Comparison of ENCODE assay signal across 9 mouse cellular contexts in the genomic region with DNA sequence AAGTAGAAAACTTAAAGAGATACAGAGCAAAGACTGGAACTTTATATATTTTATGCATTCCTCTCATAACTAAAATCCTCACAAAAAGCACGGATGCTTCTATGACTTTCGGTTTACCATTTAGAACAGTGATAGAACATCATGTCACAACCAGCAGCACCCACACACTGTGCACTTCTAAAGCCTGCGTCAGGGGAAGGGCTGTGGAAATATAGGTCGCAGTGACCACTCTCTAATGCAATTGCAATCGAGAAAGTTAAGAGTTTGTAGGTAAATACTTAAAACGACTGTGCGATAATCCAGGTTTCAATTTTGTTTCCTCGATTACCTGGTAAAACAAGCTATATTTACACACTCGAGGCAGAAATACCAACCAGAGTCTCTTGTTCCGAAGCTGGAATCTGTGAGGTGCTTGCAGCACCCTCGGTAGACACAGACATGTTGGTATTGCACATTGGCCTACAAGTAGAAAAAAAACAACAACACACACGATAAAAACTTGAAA. TPM values are rescaled to one million over a fixed set of nuclear protein-coding genes. Genes with fewer than 3 reads are reported as not detected.
DNase-seq lines count a peak whose midpoint lies in the region; ATAC-seq and TF ChIP-seq lines count a peak whose summit lies in the region.
"Had no signal": no experiment of that assay in that cellular context is flagged by ENCODE, and none has a peak within 500 bp of the region (broad histone marks: within the 10 kb centered on the region; RNA-seq: fewer than 3 reads in every experiment).

No protein-coding gene starts in this region.

- DNase-seq in heart, adult 18-20 months: no peak
- DNase-seq in midbrain, embryonic 11.5 days (ENCODE audit: low spot score, missing footprints): no peak
- no peak for DNase-seq in spleen, postnatal 4 days (ENCODE audit: low spot score in 2 of 2)
- no peak for DNase-seq in frontal cortex, postnatal 14 days (ENCODE audit: low spot score in 2 of 2)
- no peak for DNase-seq in thymus, postnatal 10 days (ENCODE audit: low spot score in 2 of 2)

- peaks cover 34% of the 10 kb centered on the region for H3K4me1 ChIP-seq in heart, embryonic 13.5 days
- H3K4me1 ChIP-seq in bone marrow macrophage, adult 2 months (ENCODE audit: control insufficient read depth, insufficient read depth, low read length): peaks cover 19% of the 10 kb centered on the region
- H3K4me1 ChIP-seq in hindbrain, embryonic 13.5 days (replicated peaks): peaks cover 30% of the 10 kb centered on the region
- H3K4me1 ChIP-seq in midbrain, embryonic 11.5 days (ENCODE audit: control insufficient read depth, insufficient read depth, low read length): peaks cover 12% of the 10 kb centered on the region; the same call in 1 of the 2 replicates

- H3K27ac ChIP-seq in heart, embryonic 13.5 days (replicated peaks): peak overlapping the region; percentile 99
- peak overlapping the region; percentile 100 for H3K27ac ChIP-seq in bone marrow macrophage, adult 2 months (ENCODE audit: insufficient read depth, low read depth, low read length)
- no peak overlapping the region for H3K27ac ChIP-seq in hindbrain, embryonic 13.5 days
- no peak overlapping the region for H3K27ac ChIP-seq in midbrain, embryonic 11.5 days (ENCODE audit: low read depth, low read length)

- no peak for TF ChIP-seq POLR2A in bone marrow macrophage, adult 2 months (IDR thresholded peaks at IDR 0.05; ENCODE audit: borderline replicate concordance, low read depth, low read length)

- H3K36me3 ChIP-seq in heart, embryonic 13.5 days: peaks cover 40% of the 10 kb centered on the region
- H3K36me3 ChIP-seq in hindbrain, embryonic 13.5 days: peaks cover 26% of the 10 kb centered on the region
- peaks cover 6% of the 10 kb centered on the region for H3K36me3 ChIP-seq in midbrain, embryonic 11.5 days (ENCODE audit: control insufficient read depth, insufficient read depth, low read length)

- H3K4me2 ChIP-seq in heart, embryonic 13.5 days: peak overlapping the region; percentile 83
- peak overlapping the region; percentile 79 for H3K4me2 ChIP-seq in hindbrain, embryonic 13.5 days
- peak overlapping the region; percentile 85 for H3K4me2 ChIP-seq in midbrain, embryonic 11.5 days

- no peak for ATAC-seq in heart, embryonic 13.5 days (ENCODE audit: extremely low read depth, insufficient number of reproducible peaks, low FRiP score, low TSS enrichment)
- ATAC-seq in hindbrain, embryonic 13.5 days (ENCODE audit: low FRiP score): no peak
- no peak for ATAC-seq in midbrain, embryonic 11.5 days (ENCODE audit: low FRiP score)

- 33% methylated on average over 12 of the region's 12 CpGs for WGBS in heart, embryonic 13.5 days
- WGBS in hindbrain, embryonic 13.5 days: 56% methylated on average over 12 of the region's 12 CpGs
- 60% methylated on average over 12 of the region's 12 CpGs for WGBS in midbrain, embryonic 11.5 days

- H3K9me3 ChIP-seq in heart, embryonic 13.5 days: no peaks in the 10 kb centered on the region
- H3K9me3 ChIP-seq in hindbrain, embryonic 13.5 days: no peaks in the 10 kb centered on the region
- no peaks in the 10 kb centered on the region for H3K9me3 ChIP-seq in midbrain, embryonic 11.5 days (ENCODE audit: control insufficient read depth, low read length)

- no peaks in the 10 kb centered on the region for H3K27me3 ChIP-seq in heart, embryonic 13.5 days (replicated peaks)
- H3K27me3 ChIP-seq in hindbrain, embryonic 13.5 days: no peaks in the 10 kb centered on the region
- no peaks in the 10 kb centered on the region for H3K27me3 ChIP-seq in midbrain, embryonic 11.5 days (ENCODE audit: control insufficient read depth, insufficient read depth, low read length)
- H3K27me3 ChIP-seq: Patski had no signal

- H3K9ac ChIP-seq in heart, embryonic 13.5 days: peak overlapping the region; percentile 100
- H3K9ac ChIP-seq in hindbrain, embryonic 13.5 days: peak overlapping the region; percentile 99
- peak overlapping the region; percentile 99 for H3K9ac ChIP-seq in midbrain, embryonic 11.5 days (ENCODE audit: low read length)

- no peak for TF ChIP-seq CTCF in bone marrow macrophage, adult 2 months (IDR thresholded peaks at IDR 0.05; ENCODE audit: low read depth, low read length)

- H3K4me3 ChIP-seq in heart, embryonic 13.5 days: peak overlapping the region; percentile 92
- peak overlapping the region; percentile 96 for H3K4me3 ChIP-seq in bone marrow macrophage, adult 2 months (ENCODE audit: insufficient read depth, low read length)
- peak overlapping the region; percentile 89 for H3K4me3 ChIP-seq in hindbrain, embryonic 13.5 days
- H3K4me3 ChIP-seq in midbrain, embryonic 11.5 days (ENCODE audit: low read depth, low read length): peak overlapping the region; percentile 75

RNA-seq across cellular contexts. Expression of a gene that starts 1.2 kb away (rescaled TPM):
- 38.7 and 41.5 TPM in 2 replicates for polyA plus RNA-seq in heart, embryonic 13.5 days (2015; fragmentation: Nextera tagmentation; extraction: Ambion mirVana)
- total RNA-seq in heart, adult 18-20 months (2021): 10 to 100 TPM; 51.1 to 53.6 TPM
- polyA plus RNA-seq in bone marrow macrophage, adult 2 months (2012; ENCODE audit: insufficient read depth, insufficient read length, missing spikeins): 94.2 and 95.5 TPM in 2 replicates
- 53.6 and 56.5 TPM in 2 replicates for polyA plus RNA-seq in hindbrain, embryonic 13.5 days (2015; fragmentation: Nextera tagmentation; extraction: Ambion mirVana)
- polyA plus RNA-seq in midbrain, embryonic 11.5 days (2014; fragmentation: Nextera tagmentation; extraction: Ambion mirVana): 67.5 and 74.3 TPM in 2 replicates

RNA-seq across cellular contexts. Expression of a gene that starts 36.8 kb away (rescaled TPM):
- polyA plus RNA-seq in heart, embryonic 13.5 days (2015; fragmentation: Nextera tagmentation; extraction: Ambion mirVana): 8.2 and 8.5 TPM in 2 replicates
- total RNA-seq in heart, adult 18-20 months (2021): 1 to 10 TPM; 7.8 to 8.2 TPM
- polyA plus RNA-seq in bone marrow macrophage, adult 2 months (2012; ENCODE audit: insufficient read depth, insufficient read length, missing spikeins): 5.4 and 10.6 TPM in 2 replicates
- 31.1 and 33.2 TPM in 2 replicates for polyA plus RNA-seq in hindbrain, embryonic 13.5 days (2015; fragmentation: Nextera tagmentation; extraction: Ambion mirVana)
- 21.4 TPM in 2 replicates for polyA plus RNA-seq in midbrain, embryonic 11.5 days (2014; fragmentation: Nextera tagmentation; extraction: Ambion mirVana)

Comparison
In these comparisons a context has a peak if more than half of its experiments do, and no peak if none do; other contexts are left out.
1. H3K27ac ChIP-seq: peak in heart, embryonic 13.5 days (single experiment) and bone marrow macrophage, adult 2 months (single experiment); none in hindbrain, embryonic 13.5 days (single experiment) and midbrain, embryonic 11.5 days (single experiment).
2. Peak in every context shown above with its lines, with median percentiles within 50 percentile points of each other: H3K4me2 ChIP-seq, H3K4me3 ChIP-seq and H3K9ac ChIP-seq.